Mouse (Mus musculus): ENCODE data around the gene Sult3a1. TPM values are rescaled to one million over a fixed set of nuclear protein-coding genes. Genes with fewer than 3 reads are reported as not detected.
A peak's percentile ranks its signal among the peaks of the same experiment; 100 is the strongest.
"Not testable (repeated sequence)": the region's sequence is repeated elsewhere in the genome, so short reads cannot be mapped to it uniquely, and the experiment has no call there.

Sult3a1 gene
- polyA plus RNA-seq (2015; fragmentation: Nextera tagmentation; extraction: Ambion mirVana), result not detected in 2 replicates

GRCm38 (mm10) chr10:33857421-33857820, at the start of gene Sult3a1:
Gene Sult3a1, plus strand, starts transcription at chr10:33857721.
- Histone ChIP-seq H3K27me3 (no peaks in the 10 kb centered on the region), H3K4me1 (no peaks in the 10 kb centered on the region), H3K9ac (replicated peaks) (no peak within 1 kb of the TSS), H3K4me2 (replicated peaks) (no peak within 1 kb of the TSS), H3K9me3 (no peaks in the 10 kb centered on the region), H3K27ac (replicated peaks) (no peak within 1 kb of the TSS), H3K36me3 (no peaks in the 10 kb centered on the region), H3K4me3 (no peak within 1 kb of the TSS)
- no peak for ATAC-seq (replicated peaks)

- Histone ChIP-seq H3K9me3 (no peaks in the 10 kb centered on the region), H3K4me2 (replicated peaks) (no peak overlapping the region), H3K36me3 (no peaks in the 10 kb centered on the region), H3K4me1 (no peaks in the 10 kb centered on the region), H3K9ac (replicated peaks) (no peak overlapping the region), H3K4me3 (no peak overlapping the region), H3K27me3 (no peaks in the 10 kb centered on the region), H3K27ac (replicated peaks) (no peak overlapping the region)
- 0 out of 2 replicates have a peak, but pooled peaks have one; percentile 68 for ATAC-seq (replicated peaks)
- WGBS, result 7% methylated on average over 1 of the region's 1 CpGs
Observed at GRCm38 (mm10) chr10:33811807-33812206, 45.7 kb upstream of the Sult3a1 start.

- Histone ChIP-seq H3K9me3 (no peaks in the 10 kb centered on the region), H3K27me3 (no peaks in the 10 kb centered on the region), H3K4me1 (no peaks in the 10 kb centered on the region), H3K9ac (replicated peaks) (no peak overlapping the region), H3K36me3 (no peaks in the 10 kb centered on the region), H3K4me2 (replicated peaks) (no peak overlapping the region), H3K4me3 (no peak overlapping the region), H3K27ac (replicated peaks) (no peak overlapping the region)
- no peak for ATAC-seq (replicated peaks)
Observed at GRCm38 (mm10) chr10:33814266-33814665, 43.3 kb upstream of the Sult3a1 start.

DNA sequence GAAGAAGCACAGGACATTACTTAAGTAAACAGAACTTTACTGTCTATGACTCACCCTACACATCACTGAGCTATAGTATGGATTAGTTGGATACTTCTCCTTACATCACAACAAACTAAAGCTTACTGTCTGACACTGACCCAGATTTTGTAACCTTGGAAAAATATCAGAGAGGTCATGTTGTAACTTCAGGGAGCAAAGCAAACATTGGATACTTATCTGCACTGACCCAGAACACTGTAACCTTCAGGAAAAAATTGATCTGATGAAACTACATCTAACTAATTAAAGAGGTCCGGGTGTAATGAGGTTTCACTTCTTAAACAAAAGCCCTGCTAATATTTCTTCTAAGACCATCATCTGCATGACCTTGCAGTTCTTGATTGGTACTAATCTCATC, 40.6 kb upstream of the Sult3a1 start:
- Histone ChIP-seq H3K27ac (replicated peaks) (no peak overlapping the region), H3K27me3 (no peaks in the 10 kb centered on the region), H3K4me1 (no peaks in the 10 kb centered on the region), H3K4me2 (replicated peaks) (no peak overlapping the region), H3K9me3 (no peaks in the 10 kb centered on the region), H3K4me3 (no peak overlapping the region), H3K36me3 (no peaks in the 10 kb centered on the region), H3K9ac (replicated peaks) (no peak overlapping the region)
- WGBS, result 47% methylated on average over 1 of the region's 1 CpGs
- no peak for ATAC-seq (replicated peaks)

GRCm38 (mm10) chr10:33820892-33821291, 36.6 kb upstream of the Sult3a1 start:
- no peaks in the 10 kb centered on the region for H3K9me3 ChIP-seq
- ATAC-seq (replicated peaks), result no peak
- H3K4me3 ChIP-seq, result no peak overlapping the region
- H3K4me1 ChIP-seq, result no peaks in the 10 kb centered on the region
- no peaks in the 10 kb centered on the region for H3K36me3 ChIP-seq
- no peak overlapping the region for H3K27ac ChIP-seq (replicated peaks)
- WGBS, result 100% methylated on average over 3 of the region's 3 CpGs
- H3K9ac ChIP-seq (replicated peaks), result no peak overlapping the region
- no peak overlapping the region for H3K4me2 ChIP-seq (replicated peaks)
- no peaks in the 10 kb centered on the region for H3K27me3 ChIP-seq

- Histone ChIP-seq H3K9me3 (no peaks in the 10 kb centered on the region), H3K27me3 (no peaks in the 10 kb centered on the region), H3K9ac (replicated peaks) (no peak overlapping the region), H3K4me3 (no peak overlapping the region), H3K4me1 (no peaks in the 10 kb centered on the region), H3K4me2 (replicated peaks) (no peak overlapping the region), H3K27ac (replicated peaks) (no peak overlapping the region), H3K36me3 (no peaks in the 10 kb centered on the region)
- ATAC-seq (replicated peaks), result no peak
- 82% methylated on average over 2 of the region's 2 CpGs for WGBS
Observed at GRCm38 (mm10) chr10:33865994-33866393, 8.5 kb downstream of the Sult3a1 start.

- Histone ChIP-seq H3K27ac (replicated peaks) (no peak overlapping the region), H3K9ac (replicated peaks) (no peak overlapping the region), H3K4me3 (no peak overlapping the region), H3K36me3 (no peaks in the 10 kb centered on the region), H3K4me1 (no peaks in the 10 kb centered on the region), H3K9me3 (no peaks in the 10 kb centered on the region), H3K27me3 (no peaks in the 10 kb centered on the region), H3K4me2 (replicated peaks) (no peak overlapping the region)
- ATAC-seq (replicated peaks), result no peak
- 7% methylated on average over 1 of the region's 1 CpGs for WGBS
Observed at GRCm38 (mm10) chr10:33870441-33870840, 12.9 kb downstream of the Sult3a1 start.

DNA sequence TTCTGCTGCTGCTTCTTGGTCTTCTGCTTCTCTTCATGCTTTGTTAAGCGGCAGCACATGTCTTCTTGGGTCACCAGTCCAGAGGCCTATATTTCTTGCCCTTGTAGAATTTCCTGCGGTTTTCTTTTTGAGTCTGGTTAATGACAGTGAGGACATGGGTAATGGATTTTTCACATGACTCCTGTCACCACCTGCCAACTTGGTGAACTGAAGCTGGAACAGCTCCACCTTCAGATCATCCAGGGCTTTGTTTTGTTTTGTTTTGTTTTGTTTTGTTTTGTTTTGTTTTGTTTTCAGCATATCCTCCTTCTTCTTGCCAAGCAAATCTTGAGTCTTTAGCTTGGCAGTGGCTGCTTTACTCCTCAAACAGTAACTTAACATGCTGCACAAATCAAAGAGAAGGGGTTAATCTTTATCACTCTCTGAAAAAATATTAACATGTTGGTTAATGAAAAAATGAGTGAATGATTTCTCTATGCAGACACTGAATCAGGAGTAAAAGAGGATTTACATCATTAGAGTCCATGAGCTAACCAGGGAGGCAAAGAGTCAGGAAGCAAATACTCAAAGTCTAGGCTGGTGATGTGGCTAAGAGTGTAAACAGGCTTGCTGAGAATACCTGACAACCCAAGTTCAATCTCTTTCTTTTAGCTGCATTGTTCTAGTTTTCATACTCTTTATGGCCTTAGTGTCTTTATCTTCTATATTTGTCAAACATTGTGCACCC, 15.3 kb downstream of the Sult3a1 start:
- Histone ChIP-seq H3K36me3 (no peaks in the 10 kb centered on the region), H3K9me3 (no peaks in the 10 kb centered on the region), H3K4me1 (no peaks in the 10 kb centered on the region), H3K4me3 (no peak overlapping the region), H3K27me3 (no peaks in the 10 kb centered on the region), H3K27ac (replicated peaks) (no peak overlapping the region), H3K9ac (replicated peaks) (no peak overlapping the region), H3K4me2 (replicated peaks) (no peak overlapping the region)
- ATAC-seq (replicated peaks), result no peak
- WGBS, result 92% methylated on average over 2 of the region's 2 CpGs

GRCm38 (mm10) chr10:33882411-33882810, 24.9 kb downstream of the Sult3a1 start:
- not testable (repeated sequence) for H3K4me2 ChIP-seq (replicated peaks); ATAC-seq (replicated peaks); H3K27ac ChIP-seq (replicated peaks); H3K36me3 ChIP-seq; H3K4me3 ChIP-seq; H3K9ac ChIP-seq (replicated peaks); H3K4me1 ChIP-seq; H3K9me3 ChIP-seq; H3K27me3 ChIP-seq
- 73% methylated on average over 2 of the region's 2 CpGs for WGBS

DNA sequence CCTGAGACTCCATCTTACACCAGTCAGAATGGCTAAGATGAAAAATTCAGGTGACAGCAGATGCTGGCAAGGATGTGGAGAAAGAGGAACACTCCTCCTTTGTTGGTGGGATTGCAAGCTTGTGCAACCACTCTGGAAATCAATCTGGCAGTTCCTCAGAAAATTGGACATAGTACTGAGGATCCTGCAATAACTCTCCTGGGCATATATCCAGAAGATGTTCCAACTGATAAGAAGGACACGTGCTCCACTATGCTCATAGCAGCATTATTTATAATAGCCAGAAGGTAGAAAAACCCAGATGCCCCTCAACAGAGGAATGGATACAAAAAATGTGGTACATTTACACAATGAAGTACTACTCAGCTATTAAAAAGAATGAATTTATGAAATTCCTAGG, 44.0 kb downstream of the Sult3a1 start:
- H3K9ac ChIP-seq (replicated peaks); H3K27ac ChIP-seq (replicated peaks); H3K4me3 ChIP-seq; H3K4me2 ChIP-seq (replicated peaks); H3K9me3 ChIP-seq; ATAC-seq (replicated peaks); H3K27me3 ChIP-seq; H3K4me1 ChIP-seq; H3K36me3 ChIP-seq: not testable (repeated sequence)
- 92% methylated on average over 1 of the region's 1 CpGs for WGBS

GRCm38 (mm10) chr10:33904530-33905481, 47.3 kb downstream of the Sult3a1 start, which contains the start of gene Rsph4a:
Gene Rsph4a, plus strand, starts transcription at chr10:33905111.
- 5% methylated on average over 17 of the region's 17 CpGs for WGBS

GRCm38 (mm10) chr10:33905489-33905888, 48.0 kb downstream of the Sult3a1 start:
- no peak; the same call in 1 of the 2 replicates for ATAC-seq (replicated peaks)
- H3K4me1 ChIP-seq, result no peaks in the 10 kb centered on the region
- H3K4me3 ChIP-seq, result peak overlapping the region; percentile 39
- H3K4me2 ChIP-seq (replicated peaks), result peak overlapping the region; percentile 57
- H3K36me3 ChIP-seq, result no peaks in the 10 kb centered on the region
- no peaks in the 10 kb centered on the region for H3K27me3 ChIP-seq
- no peak overlapping the region for H3K27ac ChIP-seq (replicated peaks)
- 1% methylated on average over 6 of the region's 6 CpGs for WGBS
- no peaks in the 10 kb centered on the region for H3K9me3 ChIP-seq
- no peak overlapping the region for H3K9ac ChIP-seq (replicated peaks)

More at GRCm38 (mm10) chr10:33904530-33905481, 47.3 kb downstream of the Sult3a1 start, which contains the start of gene Rsph4a:
- no peaks in the 10 kb centered on the region for H3K36me3 ChIP-seq
- ATAC-seq (replicated peaks), result peak; percentile 100
- H3K4me1 ChIP-seq, result no peaks in the 10 kb centered on the region
- no peaks in the 10 kb centered on the region for H3K27me3 ChIP-seq
- no peak within 1 kb of the TSS for H3K9ac ChIP-seq (replicated peaks)
- H3K4me3 ChIP-seq, result peak within 1 kb of the TSS; percentile 39
- H3K9me3 ChIP-seq, result no peaks in the 10 kb centered on the region
- H3K27ac ChIP-seq (replicated peaks), result no peak within 1 kb of the TSS
- H3K4me2 ChIP-seq (replicated peaks), result peak within 1 kb of the TSS; percentile 57
